Mouse (Mus musculus) 416B (cell line): Measurements from ENCODE around the gene Ghdc.

Experiments used
- DNase-seq: peaks from one replicate; pipeline ENCODE4 v3.0.0; 2011; ENCODE audit warnings: low read depth

The Ghdc gene

DNA sequence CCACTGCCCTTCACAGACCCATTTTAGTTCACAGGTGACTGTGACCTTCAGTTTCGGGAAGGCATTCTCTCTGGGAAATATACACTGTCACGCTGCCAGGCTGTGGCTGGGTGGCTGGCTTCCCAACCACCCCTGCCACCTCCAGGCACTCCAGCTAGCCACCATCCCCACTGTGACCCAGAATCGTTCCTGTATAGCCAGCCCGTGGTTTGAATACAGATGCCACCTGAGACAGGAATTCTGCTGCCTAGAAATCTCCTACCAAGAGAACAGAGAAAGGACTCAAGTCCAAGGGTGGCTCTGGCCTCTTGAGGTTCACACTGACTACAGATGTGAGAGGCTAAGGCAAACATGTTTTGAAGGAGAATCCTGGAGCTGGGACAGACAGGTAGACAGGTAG lies 51.9 kb downstream of the Ghdc start:
- no peak for DNase-seq

DNA sequence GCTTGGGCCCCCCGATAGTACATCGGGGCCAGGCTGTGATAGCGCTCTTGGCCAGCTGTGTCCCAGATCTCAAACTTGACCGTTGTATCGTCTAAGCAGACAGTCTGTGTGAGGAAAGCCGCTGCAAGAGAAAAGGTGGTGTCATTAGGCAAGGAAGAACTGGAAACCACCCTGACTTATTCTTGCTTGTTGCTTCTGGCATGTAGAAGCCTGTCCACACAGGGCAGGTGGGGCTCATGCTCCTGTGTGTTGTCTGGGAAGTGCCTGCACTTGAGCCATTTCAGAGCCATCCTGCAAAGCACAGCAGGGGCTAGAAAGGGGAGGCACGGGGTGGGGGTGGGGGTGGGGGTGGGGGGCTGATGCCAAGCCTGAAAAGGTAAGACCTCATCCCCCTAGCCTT lies 52.3 kb downstream of the Ghdc start:
- no peak for DNase-seq

DNA sequence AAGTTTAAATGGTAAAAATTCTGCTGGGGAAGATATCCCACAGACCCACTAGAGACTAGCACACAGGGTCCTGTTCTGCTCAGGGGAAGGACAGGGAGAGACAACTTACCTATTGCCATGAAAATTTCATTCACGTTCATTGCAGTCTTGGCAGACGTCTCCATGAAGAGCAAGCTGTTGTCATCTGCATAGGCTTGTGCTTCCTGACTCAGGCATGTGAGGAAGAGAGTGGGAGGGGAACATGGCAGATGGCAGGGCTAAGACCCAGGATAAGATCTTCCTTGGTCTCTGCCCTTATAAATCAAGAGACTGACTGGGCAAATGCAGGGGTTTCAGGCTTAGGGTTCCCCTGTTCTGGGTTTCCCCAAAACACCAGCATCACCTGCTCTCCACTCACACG lies 54.1 kb downstream of the Ghdc start:
- DNase-seq = no peak
